Mouse (Mus musculus) lung, adult 18-20 months (tissue): ENCODE measurements around the gene Ptprn2.

Experiments used
- DNase-seq, 2 experiments: peaks; one replicate each; pipeline ENCODE4 v3.0.0; 2022; ENCODE audit warnings: mixed read lengths in 2 of 2

The Ptprn2 gene

GRCm38 (mm10) chr12:117175072-117175681 lies 689.7 kb downstream of the Ptprn2 start:
- DNase-seq = no peak

- DNase-seq = no peak
Measured at GRCm38 (mm10) chr12:117176259-117176823, 690.8 kb downstream of the Ptprn2 start.

- no peak for DNase-seq
Measured at GRCm38 (mm10) chr12:117187167-117187566, 701.6 kb downstream of the Ptprn2 start.

- no peak for DNase-seq
Measured at GRCm38 (mm10) chr12:117192001-117192400, 706.5 kb downstream of the Ptprn2 start.

GRCm38 (mm10) chr12:117196721-117197425 lies 711.4 kb downstream of the Ptprn2 start:
- DNase-seq = peak in 1 of 2 experiments; percentile 7

- DNase-seq = no peak
Measured at GRCm38 (mm10) chr12:117198093-117198492, 712.6 kb downstream of the Ptprn2 start.

GRCm38 (mm10) chr12:117200117-117200516 lies 714.6 kb downstream of the Ptprn2 start:
- DNase-seq = peak; percentile 60 to 74

- peak; percentile 19 to 21 for DNase-seq
Measured at GRCm38 (mm10) chr12:117200590-117200989, 715.1 kb downstream of the Ptprn2 start.

GRCm38 (mm10) chr12:117203506-117203905 lies 718.0 kb downstream of the Ptprn2 start:
- DNase-seq = no peak

- DNase-seq = no peak
Measured at GRCm38 (mm10) chr12:117204905-117205304, 719.4 kb downstream of the Ptprn2 start.

- peak; percentile 24 to 42 for DNase-seq
Measured at GRCm38 (mm10) chr12:117207421-117208120, 722.1 kb downstream of the Ptprn2 start.

GRCm38 (mm10) chr12:117210467-117210866 lies 724.9 kb downstream of the Ptprn2 start:
- DNase-seq = no peak

- DNase-seq = no peak
Measured at GRCm38 (mm10) chr12:117213531-117213930, 728.0 kb downstream of the Ptprn2 start.

GRCm38 (mm10) chr12:117214272-117214671 lies 728.8 kb downstream of the Ptprn2 start:
- no peak for DNase-seq

- DNase-seq = no peak
Measured at GRCm38 (mm10) chr12:117214919-117215318, 729.4 kb downstream of the Ptprn2 start.

- no peak for DNase-seq
Measured at GRCm38 (mm10) chr12:117221909-117222308, 736.4 kb downstream of the Ptprn2 start.

- DNase-seq = no peak
Measured at GRCm38 (mm10) chr12:117224036-117224435, 738.5 kb downstream of the Ptprn2 start.

GRCm38 (mm10) chr12:117227236-117227635 lies 741.7 kb downstream of the Ptprn2 start:
- peak in 1 of 2 experiments; percentile 29 for DNase-seq

- no peak for DNase-seq
Measured at GRCm38 (mm10) chr12:117229442-117229841, 743.9 kb downstream of the Ptprn2 start.

GRCm38 (mm10) chr12:117230282-117230681 lies 744.8 kb downstream of the Ptprn2 start:
- no peak for DNase-seq

- DNase-seq = no peak
Measured at GRCm38 (mm10) chr12:117231850-117232249, 746.3 kb downstream of the Ptprn2 start.

GRCm38 (mm10) chr12:117235114-117235513 lies 749.6 kb downstream of the Ptprn2 start:
- DNase-seq = no peak

- no peak for DNase-seq
Measured at GRCm38 (mm10) chr12:117236020-117236734, 750.7 kb downstream of the Ptprn2 start.
